In genomic region chr9:110448857-110449617, GRCm38 (mm10) we compare ENCODE assay signal across 8 mouse cellular contexts. TPM values are rescaled to one million over a fixed set of nuclear protein-coding genes. Genes with fewer than 3 reads are reported as not detected.
DNase-seq lines count a peak whose midpoint lies in the region; ATAC-seq and TF ChIP-seq lines count a peak whose summit lies in the region.

No protein-coding gene starts in this region.

- no peak overlapping the region for H3K27ac ChIP-seq in bone marrow, adult 2 months (ENCODE audit: control insufficient read depth, insufficient read depth, low read depth, low read length, poor library complexity)
- H3K27ac ChIP-seq in embryonic fibroblast, embryonic 13.5 days (ENCODE audit: insufficient read depth, low read length) = no peak overlapping the region
- H3K27ac ChIP-seq in kidney, embryonic 15.5 days = no peak overlapping the region
- H3K27ac ChIP-seq in limb, embryonic 15.5 days = no peak overlapping the region

- WGBS in bone marrow, adult 2 months = 14% methylated on average over 11 of the region's 11 CpGs
- WGBS in kidney, embryonic 15.5 days = 30% methylated on average over 11 of the region's 11 CpGs
- WGBS in limb, embryonic 15.5 days = 22% methylated on average over 11 of the region's 11 CpGs

- no peak for TF ChIP-seq POLR2A in bone marrow, adult 2 months (IDR thresholded peaks at IDR 0.05; ENCODE audit: borderline replicate concordance, control insufficient read depth, low read depth, low read length)
- no peak for TF ChIP-seq POLR2A in embryonic fibroblast, embryonic 13.5 days (IDR thresholded peaks at IDR 0.05; ENCODE audit: low read depth, low read length)

- no peaks in the 10 kb centered on the region for H3K9me3 ChIP-seq in kidney, embryonic 15.5 days (replicated peaks)
- H3K9me3 ChIP-seq in limb, embryonic 15.5 days = no peaks in the 10 kb centered on the region

- H3K4me1 ChIP-seq in bone marrow, adult 2 months (ENCODE audit: control insufficient read depth, insufficient read depth, low read length) = peaks cover 2% of the 10 kb centered on the region; the same call in 1 of the 2 replicates
- H3K4me1 ChIP-seq in embryonic fibroblast, embryonic 13.5 days (ENCODE audit: control insufficient read depth, insufficient read depth, low read length) = no peaks in the 10 kb centered on the region
- H3K4me1 ChIP-seq in kidney, embryonic 15.5 days = no peaks in the 10 kb centered on the region
- H3K4me1 ChIP-seq in limb, embryonic 15.5 days = peaks cover 4% of the 10 kb centered on the region

- no peaks in the 10 kb centered on the region for H3K27me3 ChIP-seq in kidney, embryonic 15.5 days
- H3K27me3 ChIP-seq in limb, embryonic 15.5 days = no peaks in the 10 kb centered on the region

- no peak overlapping the region for H3K4me2 ChIP-seq in kidney, embryonic 15.5 days
- no peak overlapping the region for H3K4me2 ChIP-seq in limb, embryonic 15.5 days

- DNase-seq in B cell, adult 2 months = peak; percentile 85 to 86
- DNase-seq in heart, adult 9 months (ENCODE audit: low spot score in 2 of 2) = peak; percentile 46 to 70
- DNase-seq in monocyte, adult 2 months (ENCODE audit: low read depth in 1 of 2, low spot score in 2 of 2) = peak; percentile 45 to 51
- peak; percentile 74 to 82 for DNase-seq in spleen, postnatal 4 days (ENCODE audit: low spot score in 2 of 2)

- H3K4me3 ChIP-seq in bone marrow, adult 2 months (replicated peaks; ENCODE audit: control insufficient read depth, low read depth, low read length) = no peak overlapping the region
- H3K4me3 ChIP-seq in embryonic fibroblast, embryonic 13.5 days (ENCODE audit: insufficient read depth, low read length) = no peak overlapping the region
- H3K4me3 ChIP-seq in kidney, embryonic 15.5 days (replicated peaks) = no peak overlapping the region
- H3K4me3 ChIP-seq in limb, embryonic 15.5 days = no peak overlapping the region

- no peak overlapping the region for H3K9ac ChIP-seq in kidney, embryonic 15.5 days
- no peak overlapping the region for H3K9ac ChIP-seq in limb, embryonic 15.5 days

- peaks cover 23% of the 10 kb centered on the region for H3K36me3 ChIP-seq in kidney, embryonic 15.5 days
- peaks cover 27% of the 10 kb centered on the region for H3K36me3 ChIP-seq in limb, embryonic 15.5 days

- TF ChIP-seq CTCF in bone marrow, adult 2 months (IDR thresholded peaks at IDR 0.05; ENCODE audit: control insufficient read depth, insufficient read depth, low read length) = peak; percentile 41; the same call in 1 of the 2 replicates
- 0 out of 2 replicates have a peak, but pooled peaks have one; percentile 3 for TF ChIP-seq CTCF in embryonic fibroblast, embryonic 13.5 days (IDR thresholded peaks at IDR 0.05; ENCODE audit: borderline replicate concordance, insufficient read depth, low read length)

- ATAC-seq in kidney, embryonic 15.5 days (replicated peaks; ENCODE audit: low FRiP score) = 0 out of 2 replicates have a peak, but pooled peaks have one; percentile 22
- ATAC-seq in limb, embryonic 15.5 days (ENCODE audit: insufficient number of reproducible peaks, low FRiP score, low TSS enrichment, low read depth) = peak; percentile 86

RNA-seq across cellular contexts. Expression of gene Klhl18, which starts 27.5 kb away (rescaled TPM):
- 6.2 and 18.4 TPM in 2 replicates for polyA plus RNA-seq in bone marrow, adult 2 months (2011; ENCODE audit: insufficient read depth, insufficient read length, low replicate concordance, missing spikeins)
- polyA plus RNA-seq in embryonic fibroblast, embryonic 13.5 days (2011; ENCODE audit: insufficient read length, low read depth, missing spikeins) = 10.6 and 11.4 TPM in 2 replicates
- 8.9 and 10.5 TPM in 2 replicates for polyA plus RNA-seq in kidney, embryonic 15.5 days (2015; fragmentation: Nextera tagmentation; extraction: Ambion mirVana)
- 10.5 and 11.3 TPM in 2 replicates for polyA plus RNA-seq in limb, embryonic 15.5 days (2015; fragmentation: Nextera tagmentation; extraction: Ambion mirVana)

RNA-seq across cellular contexts. Expression of gene Kif9, which starts 27.7 kb away (rescaled TPM):
- polyA plus RNA-seq in bone marrow, adult 2 months (2011; ENCODE audit: insufficient read depth, insufficient read length, low replicate concordance, missing spikeins) = not detected in 2 replicates
- 1.6 and 1.7 TPM in 2 replicates for polyA plus RNA-seq in embryonic fibroblast, embryonic 13.5 days (2011; ENCODE audit: insufficient read length, low read depth, missing spikeins)
- 0.82 and 1.5 TPM in 2 replicates for polyA plus RNA-seq in kidney, embryonic 15.5 days (2015; fragmentation: Nextera tagmentation; extraction: Ambion mirVana)
- polyA plus RNA-seq in limb, embryonic 15.5 days (2015; fragmentation: Nextera tagmentation; extraction: Ambion mirVana) = 0.95 and 1.3 TPM in 2 replicates

RNA-seq across cellular contexts. Expression of gene Ngp, which starts 29.5 kb away (rescaled TPM):
- 1,341 and 3,924 TPM in 2 replicates for polyA plus RNA-seq in bone marrow, adult 2 months (2011; ENCODE audit: insufficient read depth, insufficient read length, low replicate concordance, missing spikeins)
- not detected in 2 replicates for polyA plus RNA-seq in embryonic fibroblast, embryonic 13.5 days (2011; ENCODE audit: insufficient read length, low read depth, missing spikeins)
- 5.4 and 6.8 TPM in 2 replicates for polyA plus RNA-seq in kidney, embryonic 15.5 days (2015; fragmentation: Nextera tagmentation; extraction: Ambion mirVana)
- polyA plus RNA-seq in limb, embryonic 15.5 days (2015; fragmentation: Nextera tagmentation; extraction: Ambion mirVana) = 4.2 and 9.6 TPM in 2 replicates

RNA-seq across cellular contexts. Expression of gene Ptpn23, which starts 41.0 kb away (rescaled TPM):
- polyA plus RNA-seq in bone marrow, adult 2 months (2011; ENCODE audit: insufficient read depth, insufficient read length, low replicate concordance, missing spikeins) = 7.6 and 20.4 TPM in 2 replicates
- polyA plus RNA-seq in embryonic fibroblast, embryonic 13.5 days (2011; ENCODE audit: insufficient read length, low read depth, missing spikeins) = 37.4 and 45.3 TPM in 2 replicates
- 16.9 and 17.5 TPM in 2 replicates for polyA plus RNA-seq in kidney, embryonic 15.5 days (2015; fragmentation: Nextera tagmentation; extraction: Ambion mirVana)
- polyA plus RNA-seq in limb, embryonic 15.5 days (2015; fragmentation: Nextera tagmentation; extraction: Ambion mirVana) = 16.5 and 17.1 TPM in 2 replicates

Comparison
In these comparisons a context has a peak if more than half of its experiments do, and no peak if none do; other contexts are left out.
1. RNA of gene Ngp, which starts 29.5 kb away (polyA plus RNA-seq): 1,341 to 3,924 TPM in bone marrow, adult 2 months; 5.4 to 6.8 TPM in kidney, embryonic 15.5 days, 4.2 to 9.6 TPM in limb, embryonic 15.5 days and not detected in embryonic fibroblast, embryonic 13.5 days; every median in the first group is over 100 times any median in the second.
2. Peak in every context shown above with its lines, with median percentiles within 50 percentile points of each other: DNase-seq.